Comparison of ENCODE assay signal across 13 mouse cellular contexts in the genomic region with DNA sequence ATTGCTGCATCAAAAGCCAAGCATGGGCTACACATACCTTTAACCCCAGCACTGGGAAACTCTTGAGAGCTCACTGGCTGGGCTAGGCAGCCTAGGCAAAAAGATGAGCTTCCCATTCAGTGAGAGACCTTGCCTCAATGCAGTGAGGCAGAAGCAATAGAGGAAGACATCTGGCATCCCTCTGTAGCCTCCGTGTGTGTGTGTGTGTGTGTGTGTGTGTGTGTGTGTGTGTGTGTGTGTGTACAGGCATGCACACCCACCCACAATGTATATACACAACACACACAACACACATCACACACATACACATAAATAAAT.
DNase-seq lines count a peak whose midpoint lies in the region; ATAC-seq and TF ChIP-seq lines count a peak whose summit lies in the region.
"Had no signal": no experiment of that assay in that cellular context is flagged by ENCODE, and none has a peak within 500 bp of the region (broad histone marks: within the 10 kb centered on the region; RNA-seq: fewer than 3 reads in every experiment).

No protein-coding gene starts in this region.

- no peaks in the 10 kb centered on the region for H3K9me3 ChIP-seq in lung, embryonic 15.5 days
- H3K9me3 ChIP-seq in MEL (replicated peaks; ENCODE audit: insufficient read depth, low read length), result no peaks in the 10 kb centered on the region
- H3K9me3 ChIP-seq in embryonic facial prominence, embryonic 11.5 days (replicated peaks; ENCODE audit: control insufficient read depth, low read length), result no peaks in the 10 kb centered on the region
- no peaks in the 10 kb centered on the region for H3K9me3 ChIP-seq in limb, embryonic 13.5 days
- no peaks in the 10 kb centered on the region for H3K9me3 ChIP-seq in liver, postnatal 0 days (ENCODE audit: low read length)
- H3K9me3 ChIP-seq: liver, embryonic 13.5 days had no signal

- no peak overlapping the region for H3K4me2 ChIP-seq in lung, embryonic 15.5 days
- no peak overlapping the region for H3K4me2 ChIP-seq in embryonic facial prominence, embryonic 11.5 days (ENCODE audit: low read depth, low read length)
- 0 out of 2 replicates have a peak overlapping the region, but pooled peaks have one; percentile 63 for H3K4me2 ChIP-seq in limb, embryonic 13.5 days (replicated peaks)
- H3K4me2 ChIP-seq in liver, postnatal 0 days (ENCODE audit: low read depth, low read length), result no peak overlapping the region

- no peaks in the 10 kb centered on the region for H3K36me3 ChIP-seq in lung, embryonic 15.5 days
- H3K36me3 ChIP-seq in MEL (ENCODE audit: control insufficient read depth in 1 of 2, insufficient read depth in 2 of 2, low read length in 2 of 2), result peaks cover 0 to 16% of the 10 kb centered on the region in 2 experiments; a peak in 2 of 4 replicates
- H3K36me3 ChIP-seq in embryonic facial prominence, embryonic 11.5 days (replicated peaks; ENCODE audit: control insufficient read depth, insufficient read depth, low read depth, low read length), result no peaks in the 10 kb centered on the region
- no peaks in the 10 kb centered on the region for H3K36me3 ChIP-seq in limb, embryonic 13.5 days
- no peaks in the 10 kb centered on the region for H3K36me3 ChIP-seq in liver, postnatal 0 days (replicated peaks; ENCODE audit: insufficient read depth, low read length)
- H3K36me3 ChIP-seq: liver, embryonic 13.5 days had no signal

- H3K79me2 ChIP-seq in MEL (ENCODE audit: control insufficient read depth, insufficient read depth, low read length, poor library complexity), result no peaks in the 10 kb centered on the region; the same call in 1 of the 2 replicates

- no peak for TF ChIP-seq POLR2A in MEL (IDR thresholded peaks at IDR 0.05; ENCODE audit: control insufficient read depth in 1 of 2, insufficient read depth in 1 of 2, low read depth in 1 of 2, low read length in 2 of 2, poor library complexity in 1 of 2)

- peaks cover 10% of the 10 kb centered on the region; the same call in 1 of the 2 replicates for H3K4me1 ChIP-seq in lung, embryonic 15.5 days
- H3K4me1 ChIP-seq in MEL (ENCODE audit: control insufficient read depth in 1 of 2, insufficient read depth in 2 of 2, low read length in 2 of 2), result peaks cover 7 to 15% of the 10 kb centered on the region in 2 experiments
- no peaks in the 10 kb centered on the region; the same call in 1 of the 2 replicates for H3K4me1 ChIP-seq in embryonic facial prominence, embryonic 11.5 days (ENCODE audit: control insufficient read depth, insufficient read depth, low read length)
- H3K4me1 ChIP-seq in limb, embryonic 13.5 days, result peaks cover 48% of the 10 kb centered on the region
- no peaks in the 10 kb centered on the region; the same call in 1 of the 2 replicates for H3K4me1 ChIP-seq in liver, postnatal 0 days (ENCODE audit: insufficient read depth)

- WGBS in lung, embryonic 15.5 days, result 80% methylated on average over 1 of the region's 1 CpGs
- WGBS in embryonic facial prominence, embryonic 11.5 days, result 33% methylated on average over 1 of the region's 1 CpGs
- 60% methylated on average over 1 of the region's 1 CpGs for WGBS in limb, embryonic 13.5 days
- 80% methylated on average over 1 of the region's 1 CpGs for WGBS in liver, postnatal 0 days (ENCODE audit: insufficient replicate concordance)

- peak overlapping the region; percentile 85; the same call in 1 of the 2 replicates for H3K27ac ChIP-seq in lung, embryonic 15.5 days
- H3K27ac ChIP-seq in MEL (ENCODE audit: control insufficient read depth, low read depth, low read length), result no peak overlapping the region
- H3K27ac ChIP-seq in embryonic facial prominence, embryonic 11.5 days (replicated peaks; ENCODE audit: low read depth, low read length), result no peak overlapping the region
- peak overlapping the region; percentile 11; the same call in 1 of the 2 replicates for H3K27ac ChIP-seq in limb, embryonic 13.5 days
- no peak overlapping the region for H3K27ac ChIP-seq in liver, postnatal 0 days (ENCODE audit: low read depth)
- H3K27ac ChIP-seq: liver, embryonic 13.5 days had no signal

- TF ChIP-seq CTCF in MEL (IDR thresholded peaks at IDR 0.05 in 2 of 3, conservative IDR thresholded peaks at IDR 0.05 in 1 of 3; ENCODE audit: control insufficient read depth in 1 of 3, insufficient read depth in 1 of 3, low read depth in 2 of 3, low read length in 3 of 3, poor library complexity in 1 of 3, severe bottlenecking in 1 of 3), result no peak
- no peak for TF ChIP-seq CTCF in liver, postnatal 0 days (IDR thresholded peaks at IDR 0.05; ENCODE audit: low read depth)

- no peak for DNase-seq in lung, postnatal 14 days
- peak; percentile 37 for DNase-seq in MEL (ENCODE audit: low read depth, low spot score)
- DNase-seq in embryonic facial prominence, embryonic 11.5 days (ENCODE audit: low spot score), result no peak
- DNase-seq in liver, postnatal 0 days, result no peak
- DNase-seq in spleen, adult 12 weeks (ENCODE audit: low spot score), result no peak
- DNase-seq: cerebellum, adult 9-11 months; kidney, adult 8-10 months; layer of hippocampus, postnatal 36 days; liver, embryonic 13.5 days; right cerebral cortex, postnatal 14 days had no signal

- no peak for TF ChIP-seq EP300 in MEL (IDR thresholded peaks at IDR 0.05; ENCODE audit: low read depth in 1 of 2, low read length in 2 of 2)
- TF ChIP-seq EP300 in liver, postnatal 0 days (IDR thresholded peaks at IDR 0.05; ENCODE audit: low read depth), result no peak

- no peak overlapping the region for H3K4me3 ChIP-seq in lung, embryonic 15.5 days
- no peak overlapping the region for H3K4me3 ChIP-seq in MEL (ENCODE audit: control insufficient read depth in 1 of 2, insufficient read depth in 1 of 2, low read depth in 2 of 2, low read length in 2 of 2)
- H3K4me3 ChIP-seq in embryonic facial prominence, embryonic 11.5 days (ENCODE audit: low read depth, low read length), result no peak overlapping the region
- H3K4me3 ChIP-seq in limb, embryonic 13.5 days, result no peak overlapping the region
- H3K4me3 ChIP-seq in liver, postnatal 0 days (ENCODE audit: low read depth, low read length), result no peak overlapping the region
- H3K4me3 ChIP-seq: myocyte had no signal

- no peaks in the 10 kb centered on the region for H3K27me3 ChIP-seq in lung, embryonic 15.5 days
- H3K27me3 ChIP-seq in MEL (ENCODE audit: control insufficient read depth in 1 of 2, insufficient read depth in 2 of 2, low read length in 2 of 2), result no peaks in the 10 kb centered on the region
- no peaks in the 10 kb centered on the region for H3K27me3 ChIP-seq in embryonic facial prominence, embryonic 11.5 days (ENCODE audit: control insufficient read depth, insufficient read depth, low read length)
- H3K27me3 ChIP-seq in limb, embryonic 13.5 days, result peaks cover 3% of the 10 kb centered on the region; the same call in 1 of the 2 replicates
- no peaks in the 10 kb centered on the region for H3K27me3 ChIP-seq in liver, postnatal 0 days (ENCODE audit: insufficient read depth, low read length)
- H3K27me3 ChIP-seq: liver, embryonic 13.5 days had no signal

- no peak for TF ChIP-seq RAD21 in MEL (IDR thresholded peaks at IDR 0.05; ENCODE audit: low read depth, low read length)

- no peak overlapping the region for H3K9ac ChIP-seq in lung, embryonic 15.5 days
- H3K9ac ChIP-seq in MEL (ENCODE audit: control insufficient read depth, low read depth, low read length, poor library complexity, severe bottlenecking), result peak overlapping the region; percentile 5; the same call in 1 of the 2 replicates
- no peak overlapping the region for H3K9ac ChIP-seq in embryonic facial prominence, embryonic 11.5 days (replicated peaks; ENCODE audit: low read length)
- H3K9ac ChIP-seq in limb, embryonic 13.5 days, result no peak overlapping the region
- no peak overlapping the region for H3K9ac ChIP-seq in liver, postnatal 0 days (replicated peaks)

- no peak for ATAC-seq in lung, embryonic 15.5 days (ENCODE audit: borderline replicate concordance, extremely low read depth, low FRiP score, low TSS enrichment)
- ATAC-seq in embryonic facial prominence, embryonic 11.5 days (replicated peaks; ENCODE audit: insufficient number of reproducible peaks, low FRiP score, low TSS enrichment, low read depth), result peak; percentile 35; the same call in 1 of the 2 replicates
- no peak for ATAC-seq in limb, embryonic 13.5 days (ENCODE audit: low FRiP score, low read depth)
- ATAC-seq in liver, postnatal 0 days, result no peak

TF ChIP-seq in MEL, 35 proteins besides CTCF, POLR2A, EP300 and RAD21:
- TF ChIP-seq MXI1 (IDR thresholded peaks at IDR 0.05; ENCODE audit: low read depth, low read length) (no peak), RCOR1 (IDR thresholded peaks at IDR 0.05; ENCODE audit: low read depth, low read length) (no peak), KAT2A (conservative IDR thresholded peaks at IDR 0.05; ENCODE audit: low read depth, low read length) (no peak), TAL1 (IDR thresholded peaks at IDR 0.05; ENCODE audit: low read length) (no peak), HCFC1 (IDR thresholded peaks at IDR 0.05; ENCODE audit: low read depth, low read length) (no peak), MYB (IDR thresholded peaks at IDR 0.05; ENCODE audit: low read depth, low read length) (no peak), SMC3 (IDR thresholded peaks at IDR 0.05; ENCODE audit: low read depth, low read length) (no peak), ZMIZ1 (IDR thresholded peaks at IDR 0.05; ENCODE audit: low read depth, low read length) (no peak), MAFK (IDR thresholded peaks at IDR 0.05; ENCODE audit: borderline replicate concordance, low read depth, low read length) (no peak), SIN3A (IDR thresholded peaks at IDR 0.05; ENCODE audit: low read length) (no peak), E2F4 (IDR thresholded peaks at IDR 0.05; ENCODE audit: borderline replicate concordance, low read depth, low read length) (no peak), TCF12 (IDR thresholded peaks at IDR 0.05; ENCODE audit: low read depth, low read length) (no peak), MYC (IDR thresholded peaks at IDR 0.05; ENCODE audit: low read depth, low read length) (no peak), MAX (IDR thresholded peaks at IDR 0.05; ENCODE audit: low read length) (no peak), POLR2AphosphoS2 (IDR thresholded peaks at IDR 0.05; ENCODE audit: low read length) (no peak), ELF1 (IDR thresholded peaks at IDR 0.05; ENCODE audit: low read depth, low read length) (no peak), ZKSCAN1 (IDR thresholded peaks at IDR 0.05; ENCODE audit: low read depth, low read length) (no peak), UBTF (IDR thresholded peaks at IDR 0.05; ENCODE audit: borderline replicate concordance, insufficient read depth, low read depth, low read length) (no peak), GATA1 (IDR thresholded peaks at IDR 0.05; ENCODE audit: low read depth, low read length) (no peak)

Comparison
In these comparisons a context has a peak if more than half of its experiments do, and no peak if none do; other contexts are left out.
1. H3K27ac ChIP-seq: peak in lung, embryonic 15.5 days (single experiment) and limb, embryonic 13.5 days (single experiment); none in MEL (single experiment), embryonic facial prominence, embryonic 11.5 days (single experiment) and liver, postnatal 0 days (single experiment).